Mouse (Mus musculus) adrenal gland, adult 8-10 months (tissue): ENCODE data around the gene Ak9. TPM values are rescaled to one million over a fixed set of nuclear protein-coding genes. Genes with fewer than 3 reads are reported as not detected.

Source experiments
- DNase-seq: peaks from one replicate; pipeline ENCODE4 v3.0.0; 2022
- total RNA-seq, 4 experiments: library from RNA; stranded (reverse); gene quantifications; 2 replicates each; pipeline ENCODE4 v1.2.4; 2022

Gene Ak9
- total RNA-seq: under 1 TPM in 2 of 4 experiments, not detected in 2; 0.05 to 0.14 TPM

GRCm38 (mm10) chr10:41303639-41304444 lies at the start of gene Ak9:
Gene Ak9, plus strand, starts transcription at chr10:41303980.
- DNase-seq: peak; percentile 83

DNA sequence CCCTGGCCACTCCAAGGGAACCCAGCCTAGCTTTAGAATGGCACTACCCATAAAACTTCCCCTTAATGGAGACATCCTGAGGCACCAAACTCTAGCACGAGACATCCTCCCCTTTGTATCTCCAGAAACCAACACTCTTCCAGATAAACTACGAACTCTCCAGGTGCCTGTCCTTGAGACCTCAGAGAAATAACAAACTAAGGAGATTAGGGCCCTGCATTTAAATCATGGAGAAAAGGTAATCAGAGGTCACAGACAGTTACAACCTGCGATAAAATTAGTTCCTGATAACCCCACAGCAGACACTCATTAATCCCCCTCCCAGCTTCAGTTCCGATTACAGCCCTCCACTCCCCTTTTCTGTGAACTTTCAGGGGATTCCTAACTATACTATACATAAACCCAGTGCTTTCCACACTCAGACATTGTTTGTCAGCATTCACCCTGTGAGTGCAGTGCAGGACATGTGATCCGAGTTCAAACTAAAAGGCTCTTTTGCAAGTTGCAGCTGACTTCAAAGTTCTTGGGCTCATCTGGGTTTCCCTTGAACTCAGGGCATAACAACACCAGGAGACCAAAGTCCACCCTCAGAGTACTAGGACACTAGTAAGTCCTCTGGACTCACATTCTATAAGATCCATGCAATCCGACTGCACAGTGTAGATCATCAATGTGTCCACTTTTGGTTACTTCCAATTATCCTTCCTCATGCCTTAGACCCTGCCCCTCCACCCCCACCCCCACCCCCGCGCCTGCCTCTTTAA lies 43.4 kb upstream of the Ak9 start:
- no peak for DNase-seq

GRCm38 (mm10) chr10:41261218-41261617 lies 42.6 kb upstream of the Ak9 start:
- DNase-seq: no peak

DNA sequence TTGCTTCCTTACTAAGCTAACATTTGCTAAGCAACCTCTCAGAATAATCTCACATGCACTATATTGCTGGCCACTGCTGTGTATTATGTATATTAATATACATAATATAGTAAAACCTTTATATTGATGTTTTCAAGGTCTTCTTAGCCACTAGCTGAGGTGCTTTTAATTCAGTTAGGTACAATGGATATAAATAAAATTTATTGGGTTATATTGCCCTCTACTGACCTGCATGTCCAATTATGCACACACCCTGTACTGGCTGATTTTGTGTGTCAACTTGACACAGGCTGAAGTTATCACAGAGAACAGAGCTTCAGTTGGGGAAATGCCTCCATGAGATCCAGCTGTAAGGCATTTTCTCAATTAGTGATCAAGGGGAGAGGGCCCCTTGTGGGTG lies 41.9 kb upstream of the Ak9 start:
- DNase-seq: no peak

DNA sequence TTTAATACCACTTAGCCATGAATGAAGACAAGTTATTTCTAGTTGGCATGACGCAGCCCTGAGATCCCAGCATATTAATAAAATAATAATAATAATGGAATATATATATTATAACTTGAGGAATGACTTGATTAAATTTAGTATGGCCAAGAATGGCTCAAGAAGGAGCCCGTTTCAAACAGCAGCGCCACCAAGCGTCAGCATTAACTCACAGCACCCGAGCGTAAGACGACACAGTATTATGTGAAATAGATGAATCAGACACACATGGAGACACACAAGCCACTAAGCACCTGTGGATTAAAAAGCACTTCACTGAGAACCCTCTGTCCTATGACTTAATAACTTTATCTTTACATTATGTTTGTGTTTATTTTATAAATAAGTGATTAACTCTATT lies 31.9 kb upstream of the Ak9 start:
- DNase-seq: no peak

DNA sequence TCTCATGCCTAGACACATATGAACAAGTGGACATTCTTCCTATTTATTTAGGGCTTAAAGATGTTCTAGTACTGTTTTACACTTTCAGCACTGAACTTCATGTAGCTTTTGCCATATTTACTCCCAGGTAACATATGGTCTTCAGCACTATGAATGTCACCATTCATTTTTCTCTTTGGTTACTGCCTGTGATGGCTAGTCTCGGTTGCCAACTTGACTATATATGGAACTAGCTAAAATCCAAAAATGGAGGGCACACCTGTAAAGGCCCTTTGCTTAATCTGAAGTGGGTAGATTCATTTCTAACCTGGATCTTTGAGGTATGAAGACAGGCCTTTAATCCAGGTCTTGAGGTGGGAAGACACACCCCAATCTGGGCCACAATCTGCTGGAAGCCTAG lies 28.9 kb upstream of the Ak9 start:
- DNase-seq: no peak

GRCm38 (mm10) chr10:41278808-41279207 lies 25.0 kb upstream of the Ak9 start:
- DNase-seq: no peak

- DNase-seq: no peak
Measured at GRCm38 (mm10) chr10:41280177-41280576, 23.6 kb upstream of the Ak9 start.

DNA sequence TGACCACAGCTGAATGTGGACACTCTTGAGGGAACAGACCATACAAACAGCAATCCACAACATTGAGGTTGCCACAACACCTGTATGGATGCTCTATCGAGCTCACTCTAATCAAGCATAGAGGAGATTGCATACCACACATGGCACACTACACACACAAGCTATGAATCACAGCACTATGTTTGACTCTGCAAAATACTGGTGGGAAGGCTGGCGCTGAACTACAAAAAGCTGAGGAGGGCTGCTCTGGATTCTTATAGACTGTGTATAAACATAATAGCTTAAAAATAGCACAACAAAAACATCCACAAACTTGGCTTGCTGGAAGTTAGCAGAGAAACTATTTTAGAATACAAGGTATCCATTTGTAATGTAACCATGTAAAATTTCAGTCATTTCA lies 23.0 kb upstream of the Ak9 start:
- no peak for DNase-seq

DNA sequence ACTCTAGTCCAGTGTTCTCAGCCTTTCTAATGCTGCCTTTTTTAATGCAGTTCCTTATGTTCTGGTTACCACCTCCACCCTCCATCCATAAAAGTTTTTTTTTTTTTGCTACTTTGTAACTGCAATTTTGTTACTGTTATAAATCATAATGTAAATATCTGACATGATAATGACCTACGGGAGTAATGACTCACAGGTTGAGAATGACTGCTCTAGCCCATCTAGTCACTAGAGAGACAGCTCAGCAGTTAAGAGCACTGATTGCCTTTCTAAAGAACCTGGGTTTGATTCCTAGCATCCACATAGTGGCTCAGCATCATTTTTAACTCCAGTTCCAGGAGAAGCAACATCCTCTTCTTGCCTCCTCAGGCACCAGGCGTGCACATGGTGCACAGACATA lies 21.7 kb upstream of the Ak9 start:
- no peak for DNase-seq

DNA sequence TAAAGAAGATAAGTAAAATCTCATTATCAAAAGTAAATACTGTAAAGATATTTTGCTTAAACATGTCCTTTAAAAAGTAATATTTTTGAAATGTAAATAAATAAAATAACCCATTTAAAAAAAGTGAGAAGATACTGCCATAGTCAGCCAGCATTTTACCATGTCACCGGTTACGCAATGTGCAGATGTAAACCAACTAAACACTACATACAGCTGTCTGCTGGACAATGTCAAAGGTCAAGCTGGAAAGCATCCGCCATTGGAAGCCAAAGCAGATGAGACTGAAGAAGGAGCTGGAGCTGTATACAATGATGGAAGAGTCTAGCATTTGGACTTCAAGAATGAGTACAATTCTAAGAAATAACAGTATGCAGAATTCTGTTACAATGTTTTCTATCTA lies 16.2 kb upstream of the Ak9 start:
- DNase-seq: no peak

DNA sequence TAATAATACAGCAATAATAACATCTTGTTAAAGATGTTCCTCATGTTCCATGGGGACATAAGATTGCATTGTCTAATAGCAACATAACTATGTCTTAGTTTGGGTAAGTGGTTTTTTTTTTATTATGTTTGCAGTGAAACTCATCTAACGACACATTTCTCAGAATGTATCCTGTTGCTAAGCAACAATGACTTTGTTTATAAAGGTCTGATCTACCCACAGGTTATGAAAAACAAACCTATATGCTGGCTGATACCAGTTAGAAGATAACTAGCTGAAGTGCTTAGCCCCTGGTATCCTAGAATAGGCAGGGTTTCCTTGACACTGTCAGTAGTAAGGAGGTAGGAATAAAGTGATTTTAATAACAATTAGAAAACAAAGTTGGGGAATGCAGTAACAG lies 15.7 kb upstream of the Ak9 start:
- DNase-seq: no peak

DNA sequence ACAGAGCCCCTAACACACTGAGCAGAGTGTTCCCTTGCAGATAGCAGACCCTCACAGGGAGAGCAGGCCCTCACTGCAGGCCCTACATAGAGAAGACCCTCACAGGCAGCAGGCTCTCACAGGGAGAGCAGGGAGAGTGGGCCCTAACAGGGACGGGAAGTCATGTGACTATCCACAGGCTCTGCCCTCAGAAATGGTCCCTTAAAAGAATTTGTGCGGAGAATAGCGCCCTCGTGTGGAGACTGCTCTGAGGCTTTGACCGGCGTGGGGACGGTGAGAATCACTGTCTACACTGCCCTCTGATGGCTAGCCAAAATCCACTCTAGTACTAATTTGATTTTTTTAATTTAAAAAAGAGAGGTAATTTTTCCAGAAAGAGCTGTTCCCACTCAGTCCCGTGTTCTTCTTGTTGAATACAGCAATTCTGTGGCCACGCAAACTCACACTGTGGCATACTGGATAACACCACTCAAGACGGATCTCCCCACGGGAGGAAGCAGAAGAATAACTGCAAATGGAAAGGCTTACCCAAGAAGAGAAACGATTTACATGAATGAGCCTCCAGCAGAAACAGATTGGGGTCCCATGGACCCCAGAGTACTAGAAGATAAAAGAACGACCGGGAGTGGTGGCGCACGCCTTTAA lies 14.9 kb upstream of the Ak9 start:
- DNase-seq: peak; percentile 58

GRCm38 (mm10) chr10:41291021-41291420 lies 12.8 kb upstream of the Ak9 start:
- DNase-seq: no peak

GRCm38 (mm10) chr10:41293019-41293418 lies 10.8 kb upstream of the Ak9 start:
- no peak for DNase-seq

GRCm38 (mm10) chr10:41294734-41295133 lies 9.0 kb upstream of the Ak9 start:
- DNase-seq: no peak

DNA sequence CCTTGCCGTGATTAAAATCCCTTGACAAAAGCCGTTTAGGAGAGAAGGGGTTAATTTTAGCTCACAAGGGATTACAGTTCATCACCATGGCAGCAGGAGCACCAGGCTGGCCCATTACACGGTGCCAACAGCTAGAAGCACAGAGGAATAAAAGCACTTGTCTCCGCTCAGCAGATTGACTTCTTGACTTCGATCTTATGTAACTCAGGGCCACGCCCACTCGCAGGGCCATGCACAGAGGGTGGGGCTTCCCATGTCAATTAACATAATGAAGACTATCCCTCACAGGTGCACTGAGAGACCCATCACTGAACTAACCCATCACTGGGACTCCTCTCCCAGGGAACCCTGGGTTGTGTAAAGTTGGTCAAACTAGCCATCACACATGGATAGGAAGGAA lies 8.6 kb upstream of the Ak9 start:
- no peak for DNase-seq

DNA sequence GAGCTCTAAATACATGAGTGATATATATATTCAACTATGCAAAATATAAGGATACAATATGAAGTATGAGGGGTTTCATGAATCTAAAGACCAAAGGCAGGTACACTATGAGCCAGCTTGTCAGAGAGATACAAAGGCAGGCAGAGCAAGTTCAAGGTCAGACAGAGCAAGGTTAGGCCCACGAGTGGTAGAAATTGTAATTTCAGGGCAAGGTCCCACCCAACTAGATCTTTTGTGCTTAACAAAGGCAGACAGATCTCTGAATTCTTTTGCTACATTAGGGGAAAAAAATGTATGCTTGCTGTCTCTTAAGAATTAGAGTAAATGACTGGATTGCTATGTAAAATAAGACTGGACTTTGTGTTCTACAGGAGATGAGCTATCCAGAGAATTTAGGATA lies 3.6 kb upstream of the Ak9 start:
- DNase-seq: no peak

DNA sequence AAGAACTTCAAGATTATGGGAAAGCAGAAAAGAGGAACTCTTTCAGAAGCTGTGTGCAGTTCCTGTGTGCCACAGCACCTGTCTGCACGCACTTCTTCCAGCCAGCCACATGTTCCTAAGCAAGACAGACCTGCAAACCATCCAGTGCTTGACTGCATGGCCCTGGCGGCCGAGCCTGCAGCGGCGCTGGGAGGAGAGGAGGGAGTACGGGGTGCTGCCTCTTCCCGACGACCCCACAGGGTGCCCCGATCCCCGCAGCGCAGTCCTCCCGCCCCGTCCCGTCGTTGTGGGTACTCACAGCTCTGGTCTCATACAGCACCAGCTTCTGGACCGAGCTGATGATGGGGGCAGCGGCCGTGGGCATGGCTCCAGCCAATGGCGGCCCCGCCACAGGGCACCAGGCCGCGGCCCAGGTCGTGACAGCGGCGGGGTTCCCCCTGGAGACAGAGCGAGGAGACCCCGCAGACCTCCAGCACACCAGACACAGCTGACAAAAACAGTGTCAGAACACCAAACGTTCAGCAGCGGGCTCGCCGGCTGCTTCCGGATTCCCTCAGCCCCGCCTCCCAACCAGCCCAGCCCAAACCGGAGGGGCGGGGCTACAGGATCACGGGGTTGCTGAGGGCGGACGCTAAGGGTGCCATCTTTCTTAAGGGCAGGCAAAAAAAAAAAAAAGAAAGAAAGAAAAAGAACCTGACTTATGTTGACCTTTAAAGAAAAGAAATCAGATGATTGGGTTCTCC lies 920 bp upstream of the Ak9 start, which contains the start of gene Fig4:
TSS of gene Fig4 (minus strand) at position 572 of the 743 bp plus-strand sequence.
- DNase-seq: peak; percentile 75

GRCm38 (mm10) chr10:41304961-41305455 lies 1.2 kb downstream of the Ak9 start:
- no peak for DNase-seq

DNA sequence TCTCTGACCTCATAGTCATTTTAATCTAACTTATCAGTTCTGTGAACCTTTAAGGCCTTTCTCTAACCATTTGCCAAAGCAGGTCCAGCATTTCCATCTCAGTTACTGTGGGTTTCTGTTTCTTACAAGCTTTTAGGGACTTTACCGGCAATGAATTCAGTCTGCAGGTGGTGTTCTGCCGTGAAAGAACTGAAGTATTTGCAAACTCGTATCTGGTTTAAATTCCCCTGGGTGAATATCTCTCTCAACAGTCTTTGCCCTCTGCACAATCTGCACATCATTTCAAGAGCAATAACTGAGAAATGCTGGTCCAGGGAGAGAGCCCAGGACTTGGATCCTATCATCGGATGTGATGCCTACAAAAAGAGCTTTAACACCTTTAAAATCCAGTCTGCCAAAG lies 4.4 kb downstream of the Ak9 start:
- DNase-seq: no peak

DNA sequence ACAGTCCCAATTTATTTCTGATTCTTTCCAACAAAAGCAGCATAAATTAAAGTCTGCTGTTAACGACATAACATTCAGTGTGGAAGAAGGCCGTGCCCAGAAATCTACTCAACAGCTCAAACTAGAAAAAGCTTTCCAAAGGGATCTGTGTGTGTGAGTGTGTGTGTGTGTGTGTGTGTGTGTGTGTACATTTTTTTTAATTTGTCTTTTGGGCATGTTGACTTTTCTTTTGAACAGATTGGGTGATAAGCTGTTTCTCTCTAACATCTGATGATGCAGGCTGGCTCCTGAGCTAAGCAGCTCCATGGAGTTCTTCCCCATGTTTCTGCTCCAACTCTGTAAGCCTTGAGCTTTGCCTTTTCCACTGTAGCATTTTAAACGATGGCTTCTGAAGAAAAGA lies 12.1 kb downstream of the Ak9 start:
- no peak for DNase-seq
